In the genomic region with DNA sequence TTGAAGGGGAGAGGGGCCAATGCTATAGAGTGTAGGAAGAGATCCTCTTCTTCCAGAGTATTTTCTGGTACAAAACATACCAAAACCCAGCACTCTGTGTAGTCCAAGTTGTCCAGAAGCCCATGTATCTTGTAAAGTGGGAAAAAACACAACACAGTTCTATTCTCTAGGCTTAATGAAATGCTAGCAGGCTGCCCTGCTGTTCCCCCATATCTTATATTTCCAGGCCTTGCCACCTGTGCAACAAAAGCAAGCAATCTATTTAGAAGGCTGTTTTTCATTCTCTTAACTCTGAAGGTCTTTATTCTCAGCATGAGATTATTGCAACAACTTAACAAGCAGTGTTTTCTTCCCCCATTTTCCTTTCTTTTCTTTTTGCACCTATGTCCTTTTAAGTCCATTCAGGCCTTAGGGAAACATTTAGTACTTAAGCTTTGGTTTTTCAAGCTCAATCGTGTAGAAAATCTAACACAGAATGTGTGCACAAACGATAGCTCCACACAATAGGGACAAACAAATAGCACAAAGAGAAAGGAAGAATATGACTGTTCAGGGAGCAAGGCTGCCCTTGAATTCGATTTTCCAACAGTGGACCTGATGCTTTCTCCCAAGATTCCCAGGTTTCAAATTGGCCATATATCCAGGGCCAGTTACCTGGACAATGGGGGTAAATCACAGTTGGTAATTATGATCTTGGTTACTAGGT, we compare ENCODE assay signal across 20 mouse cellular contexts. TPM values are rescaled to one million over a fixed set of nuclear protein-coding genes. Genes with fewer than 3 reads are reported as not detected.
"Had no signal": no experiment of that assay in that cellular context is flagged by ENCODE, and none has a peak within 500 bp of the region (broad histone marks: within the 10 kb centered on the region; RNA-seq: fewer than 3 reads in every experiment).

No protein-coding gene starts in this region.

- DNase-seq: kidney, postnatal 14 days; layer of hippocampus, adult 9-11 months; layer of hippocampus, postnatal 36 days; left cerebral cortex, postnatal 4 days; liver, postnatal 0 days; lung, embryonic 14.5 days; thymus, adult 18-20 months; thymus, postnatal 36 days had no signal

- H3K4me2 ChIP-seq: limb, embryonic 12.5 days; limb, embryonic 15.5 days; liver, embryonic 11.5 days; lung, embryonic 14.5 days; midbrain, embryonic 13.5 days had no signal

- H3K27ac ChIP-seq: layer of hippocampus, adult 2 months; left cerebral cortex, adult 2 months; limb, embryonic 12.5 days; limb, embryonic 15.5 days; liver, embryonic 14.5 days; macrophage; midbrain, embryonic 13.5 days had no signal

- H3K4me3 ChIP-seq: layer of hippocampus, adult 2 months; left cerebral cortex, adult 2 months; limb, embryonic 12.5 days; limb, embryonic 15.5 days; midbrain, embryonic 13.5 days had no signal

- H3K9me3 ChIP-seq: limb, embryonic 12.5 days; limb, embryonic 15.5 days; midbrain, embryonic 13.5 days had no signal

- H3K27me3 ChIP-seq: limb, embryonic 12.5 days; limb, embryonic 15.5 days had no signal

- ATAC-seq: liver, postnatal 0 days; lung, postnatal 0 days; midbrain, embryonic 13.5 days had no signal

- H3K36me3 ChIP-seq: limb, embryonic 12.5 days; limb, embryonic 15.5 days; midbrain, embryonic 13.5 days had no signal

- H3K4me1 ChIP-seq: limb, embryonic 12.5 days; limb, embryonic 15.5 days; midbrain, embryonic 13.5 days had no signal

- H3K9ac ChIP-seq: limb, embryonic 12.5 days; limb, embryonic 15.5 days; liver, embryonic 14.5 days; liver, postnatal 0 days; lung, embryonic 14.5 days; midbrain, embryonic 13.5 days had no signal

RNA-seq across cellular contexts. Expression of a gene that starts 48.7 kb away (rescaled TPM):
- polyA plus RNA-seq: kidney, embryonic 16.5 days; large intestine, adult 2 months; liver, embryonic 11.5 days; liver, embryonic 14.5 days; liver, postnatal 0 days; lung, embryonic 14.5 days; lung, postnatal 0 days; macrophage; small intestine, adult 2 months had no signal
